Mouse (Mus musculus): Measurements from ENCODE around the gene Calhm1.

- TF ChIP-seq USF1 (IDR thresholded peaks at IDR 0.05; ENCODE audit: low read depth, low read length) (no peak), BHLHE40 (IDR thresholded peaks at IDR 0.05; ENCODE audit: borderline replicate concordance, low read depth, low read length) (no peak)
Observed at GRCm38 (mm10) chr19:47151332-47152061, 7.4 kb upstream of the Calhm1 start.

Data from MEL (cell line).